Mouse (Mus musculus) MEL (cell line): ENCODE results near the gene Fam161a. TPM values are rescaled to one million over a fixed set of nuclear protein-coding genes. Genes with fewer than 3 reads are reported as not detected.

Source experiments
- DNase-seq: peaks from one replicate; pipeline ENCODE4 v3.0.0; 2011; ENCODE audit warnings: low read depth, low spot score
- H3K27ac ChIP-seq: 2 replicates; pipeline ENCODE4 v1.5.1; 2012; ENCODE audit warnings: low read depth, mild to moderate bottlenecking, control low read depth, low read length, moderate library complexity; ENCODE audit not compliant: control insufficient read depth
- H3K27me3 ChIP-seq, 2 experiments: fragments of 150-350 bp in 1 of 2; sonication (generic) in 1 of 2; 2 replicates each; pipeline ENCODE4 v1.6.1; 2012; ENCODE audit warnings: low read length in 2 of 2, mild to moderate bottlenecking in 2 of 2, improper control_type of control experiment in 1 of 2, moderate library complexity in 1 of 2; ENCODE audit not compliant: insufficient read depth in 2 of 2, control insufficient read depth in 1 of 2
- H3K36me3 ChIP-seq, 2 experiments: 2 replicates each; pipeline ENCODE4 v1.6.1; 2012 to 2014; ENCODE audit warnings: low read length in 2 of 2, improper control_type of control experiment in 1 of 2, inconsistent platforms in 1 of 2, mild to moderate bottlenecking in 1 of 2; ENCODE audit not compliant: insufficient read depth in 2 of 2, control insufficient read depth in 1 of 2
- H3K4me1 ChIP-seq, 2 experiments: fragments of 150-350 bp in 1 of 2; sonication (generic) in 1 of 2; 2 replicates each; pipeline ENCODE4 v1.6.1; 2012; ENCODE audit warnings: low read length in 2 of 2, improper control_type of control experiment in 1 of 2, mild to moderate bottlenecking in 1 of 2; ENCODE audit not compliant: insufficient read depth in 2 of 2, control insufficient read depth in 1 of 2
- H3K4me3 ChIP-seq, 2 experiments: fragments of 150-350 bp in 1 of 2; sonication (generic) in 1 of 2; 2 replicates each; pipeline ENCODE4 v1.5.1; 2012; ENCODE audit warnings: low read depth in 2 of 2, low read length in 2 of 2, mild to moderate bottlenecking in 2 of 2, moderate library complexity in 2 of 2, control low read depth in 1 of 2, improper control_type of control experiment in 1 of 2; ENCODE audit not compliant: control insufficient read depth in 1 of 2, insufficient read depth in 1 of 2
- H3K79me2 ChIP-seq: 2 replicates; pipeline ENCODE4 v1.6.1; 2012; ENCODE audit warnings: mild to moderate bottlenecking, low read length, moderate library complexity; ENCODE audit not compliant: control insufficient read depth, poor library complexity, insufficient read depth
- H3K9ac ChIP-seq: 2 replicates; pipeline ENCODE4 v1.6.1; 2012; ENCODE audit warnings: low read depth, mild to moderate bottlenecking, control low read depth, low read length, moderate library complexity; ENCODE audit not compliant: control insufficient read depth, poor library complexity, severe bottlenecking
- H3K9me3 ChIP-seq: fragments of 150-350 bp; sonication (generic); replicated peaks from 2 replicates; pipeline ENCODE4 v1.6.1; 2012; ENCODE audit warnings: mild to moderate bottlenecking, low read length, improper control_type of control experiment, moderate library complexity; ENCODE audit not compliant: insufficient read depth
- CHD1 ChIP-seq: IDR thresholded peaks from 2 replicates; pipeline ENCODE4 v1.6.1; 2012; ENCODE audit warnings: low read depth, mild to moderate bottlenecking, inconsistent platforms, low read length, improper control_type of control experiment
- MAFK ChIP-seq: IDR thresholded peaks from 2 replicates; pipeline ENCODE4 v1.6.1; 2011; ENCODE audit warnings: low read depth, mild to moderate bottlenecking, low read length, improper control_type of control experiment, borderline replicate concordance
- MEF2A ChIP-seq: IDR thresholded peaks from 2 replicates; pipeline ENCODE4 v1.6.1; 2014; ENCODE audit warnings: low read depth, mild to moderate bottlenecking, inconsistent platforms, low read length, improper control_type of control experiment; ENCODE audit not compliant: poor library complexity, insufficient replicate concordance, severe bottlenecking; ENCODE audit errors: extremely low read depth
- polyA plus RNA-seq, 2 experiments: library from polyadenylated mRNA; stranded (reverse) in 1 of 2; unstranded in 1 of 2; fragments of >175 nt in 1 of 2; fragments of >200 nt in 1 of 2; gene quantifications; 2 replicates each; pipeline versions ENCODE4 v1.2.1 to v1.2.4; 2012; ENCODE audit warnings: low replicate concordance in 2 of 2, low read depth in 1 of 2; ENCODE audit not compliant: insufficient read length in 2 of 2, insufficient read depth in 1 of 2, missing spikeins in 1 of 2
- total RNA-seq: library from RNA; depleted of rRNA; stranded (reverse); fragments of 300-350 nt; gene quantifications from 2 replicates; pipeline ENCODE4 v1.2.3, GENCODE M21; 2012; rRNA removed

The Fam161a gene
- total and polyA plus RNA-seq, 3 experiments: 0.27 to 1.0 TPM; not detected in 1

GRCm38 (mm10) chr11:23078541-23078940 lies 71.2 kb downstream of the Fam161a start:
- H3K27me3 ChIP-seq: no peaks in the 10 kb centered on the region
- no peak overlapping the region for H3K9ac ChIP-seq
- H3K4me1 ChIP-seq: 0 out of 4 replicates have a peak, but pooled peaks cover 0 to 3% of the 10 kb centered on the region in 2 experiments
- TF ChIP-seq MAFK: no peak
- no peak for TF ChIP-seq MEF2A
- no peak for TF ChIP-seq CHD1
- no peaks in the 10 kb centered on the region for H3K79me2 ChIP-seq
- no peak overlapping the region for H3K27ac ChIP-seq
- H3K36me3 ChIP-seq: no peaks in the 10 kb centered on the region
- DNase-seq: no peak
- H3K4me3 ChIP-seq: no peak overlapping the region
- no peaks in the 10 kb centered on the region for H3K9me3 ChIP-seq

Other genes starting within 250 kb of the Fam161a start
- gene B3gnt2, start 146.6 kb upstream of the Fam161a start, total RNA-seq: 36.7 and 36.8 TPM in 2 replicates
- 10 to 100 TPM in 1 of 2 experiments, not detected in 1; 66.4 TPM for gene B3gnt2, start 146.6 kb upstream of the Fam161a start, polyA plus RNA-seq
- gene Zrsr1, start 35.5 kb upstream of the Fam161a start, total RNA-seq: 10.4 and 11.3 TPM in 2 replicates
- gene Zrsr1, start 35.5 kb upstream of the Fam161a start, polyA plus RNA-seq: 10 to 100 TPM in 1 of 2 experiments, not detected in 1; 15.8 TPM
- gene Gm28048, start 25.4 kb upstream of the Fam161a start, total RNA-seq: 11.8 and 15.0 TPM in 2 replicates
- gene Gm28048, start 25.4 kb upstream of the Fam161a start, polyA plus RNA-seq: 1 to 10 TPM in 1 of 2 experiments, not detected in 1; 8.6 TPM
- 113 and 128 TPM in 2 replicates for gene Commd1, start 25.1 kb upstream of the Fam161a start, total RNA-seq
- gene Commd1, start 25.1 kb upstream of the Fam161a start, polyA plus RNA-seq: 100 to 1,000 TPM in 1 of 2 experiments, not detected in 1; 102 TPM
- gene Cct4, start 17.0 kb upstream of the Fam161a start, total RNA-seq: 552 and 588 TPM in 2 replicates
- gene Cct4, start 17.0 kb upstream of the Fam161a start, polyA plus RNA-seq: 100 to 1,000 TPM; 387 to 567 TPM
- 119 and 143 TPM in 2 replicates for gene Xpo1, start 248.5 kb downstream of the Fam161a start, total RNA-seq
- 100 to 1,000 TPM in 1 of 2 experiments, 10 to 100 TPM in 1; 95.0 to 276 TPM for gene Xpo1, start 248.5 kb downstream of the Fam161a start, polyA plus RNA-seq